Mouse (Mus musculus) ovary, postnatal 10 days (tissue): ENCODE measurements around the gene Gse1.

Source experiments
- DNase-seq: peaks from one replicate; pipeline ENCODE4 v3.0.0; 2022; ENCODE audit warnings: low spot score

Gse1 gene

DNA sequence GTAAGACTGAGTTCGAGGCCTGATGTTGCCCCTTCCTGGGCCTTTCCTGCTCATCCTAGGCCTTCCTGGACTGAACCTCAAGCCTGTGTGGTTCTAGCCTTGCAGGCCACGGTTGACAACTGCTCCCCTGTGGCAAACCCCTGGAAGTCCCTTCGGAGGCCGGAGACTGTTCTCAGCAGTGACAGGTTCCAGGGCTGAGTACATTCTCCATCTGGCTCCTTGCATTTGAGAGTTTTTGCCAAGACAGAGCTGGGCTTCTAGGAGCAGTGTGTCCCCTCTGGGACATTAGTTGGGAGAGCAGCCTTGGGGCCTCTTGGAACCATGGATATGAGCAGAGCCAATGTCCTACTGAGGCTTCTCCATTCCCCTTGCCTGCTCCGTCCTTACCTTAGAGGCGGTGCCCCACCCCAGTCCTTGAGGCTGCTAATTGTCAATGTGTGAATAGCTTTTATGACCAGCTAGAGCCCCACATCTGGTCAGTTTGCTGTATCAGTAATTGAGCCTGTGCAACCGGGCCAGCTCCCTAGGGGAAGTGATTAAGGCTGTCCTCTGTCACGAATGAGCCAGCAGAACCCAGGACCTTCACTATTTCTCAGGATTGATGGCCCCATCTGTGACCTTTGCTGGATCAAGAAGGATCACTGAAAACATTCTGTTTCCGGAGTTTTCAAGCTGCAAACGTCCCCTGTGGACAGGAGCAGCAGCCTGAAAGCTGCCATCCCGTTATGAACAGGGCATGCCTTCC is 289.6 kb downstream of the Gse1 start:
- DNase-seq = no peak

DNA sequence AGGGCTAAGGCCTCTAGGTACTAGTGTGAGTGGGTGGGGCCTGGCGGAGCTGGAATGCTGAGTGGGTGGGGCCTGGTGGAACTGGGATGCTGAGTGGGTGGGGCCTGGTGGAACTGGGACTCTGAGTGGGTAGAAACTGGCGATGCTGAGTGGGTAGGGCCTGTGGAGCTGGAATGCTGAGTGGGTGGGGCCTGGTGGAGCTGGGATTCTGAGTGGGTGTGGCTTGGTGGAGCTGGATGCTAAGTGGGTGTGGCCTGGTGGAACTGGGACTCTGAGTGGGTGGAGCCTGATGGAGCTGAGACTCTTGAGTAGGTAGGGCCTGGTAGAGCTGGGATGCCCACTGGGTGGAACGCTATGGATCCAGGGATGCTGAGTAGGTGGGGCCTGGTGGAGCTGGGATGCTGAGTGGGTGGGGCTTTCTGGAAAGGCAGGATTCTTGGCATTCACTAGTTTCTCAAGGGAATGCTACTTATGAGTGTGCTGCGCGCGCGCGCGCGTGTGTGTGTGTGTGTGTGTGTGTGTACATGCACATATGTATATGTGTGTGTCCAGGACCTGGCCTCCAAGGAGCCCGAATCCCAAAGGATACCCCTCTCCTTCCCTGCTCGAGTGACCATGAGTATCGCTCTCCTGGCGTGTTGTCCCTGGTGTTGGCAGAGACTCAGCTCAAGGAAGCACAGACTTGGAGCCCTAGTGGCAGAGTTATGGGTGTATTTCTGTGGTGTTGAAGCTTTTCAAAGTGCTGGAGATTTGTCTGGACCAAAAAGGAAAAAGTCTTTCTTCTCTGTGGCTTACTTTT is 290.7 kb downstream of the Gse1 start:
- no peak for DNase-seq

DNA sequence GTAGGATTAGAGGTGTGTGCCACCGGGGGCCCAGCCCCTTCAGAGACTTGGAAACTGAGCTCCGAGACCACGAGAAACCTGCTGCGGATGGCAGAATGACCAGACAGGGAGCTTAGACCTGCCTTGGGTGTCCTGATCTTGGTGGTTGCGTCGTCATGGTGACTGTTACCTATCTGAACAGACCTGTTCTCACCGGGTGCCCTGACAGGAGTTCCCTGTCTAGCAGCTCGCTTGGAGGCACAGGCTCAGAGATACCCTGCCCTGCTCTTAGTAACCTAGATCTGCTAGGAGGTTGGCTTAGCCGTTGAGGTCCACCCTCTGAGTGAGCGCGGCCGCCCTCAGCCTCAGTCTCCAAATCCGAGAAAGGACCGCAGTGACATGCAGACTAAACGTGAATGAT is 292.0 kb downstream of the Gse1 start:
- DNase-seq = no peak

DNA sequence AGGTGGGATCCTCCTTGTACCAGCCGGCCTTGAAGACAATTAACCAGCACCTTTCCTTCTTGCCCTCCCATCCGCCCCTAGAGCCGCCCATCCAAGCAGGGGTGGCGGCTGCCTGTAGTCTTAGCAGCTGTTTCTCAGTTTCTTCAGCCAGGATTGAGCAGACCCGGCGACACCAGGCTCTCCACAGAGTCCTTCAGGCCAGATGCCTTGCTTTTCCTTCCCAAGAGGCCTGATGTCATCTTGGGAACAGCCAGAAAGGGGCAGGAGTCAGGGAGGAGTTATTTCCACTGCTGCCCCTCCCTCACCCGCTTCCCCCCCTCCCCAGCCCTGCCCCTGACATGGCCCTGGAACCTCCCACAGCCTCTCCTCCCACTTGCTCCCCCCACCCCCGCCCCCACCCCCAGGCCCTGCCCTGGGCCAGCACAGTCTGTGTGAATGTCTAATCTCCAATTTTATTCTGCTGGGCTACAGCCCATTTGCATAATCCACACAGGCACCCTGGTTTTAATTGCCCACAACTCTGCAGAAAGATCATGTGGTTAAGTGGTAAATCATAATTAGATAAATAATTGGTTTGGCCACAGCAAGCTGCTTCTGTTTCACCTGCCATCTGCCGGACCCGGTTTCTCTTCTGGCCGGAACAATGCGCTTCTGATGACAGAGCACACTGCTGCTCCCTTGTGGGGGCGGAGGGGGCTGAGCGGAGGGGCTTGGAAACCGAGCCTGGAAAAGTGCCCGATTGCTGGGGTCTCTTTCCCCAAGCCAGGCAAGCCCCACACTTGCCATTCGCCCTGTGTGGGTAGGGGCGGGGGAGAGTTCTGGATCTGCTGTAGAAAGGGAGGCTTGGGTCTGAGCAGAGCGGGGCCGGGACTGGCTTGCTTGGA is 292.7 kb downstream of the Gse1 start:
- DNase-seq = no peak

DNA sequence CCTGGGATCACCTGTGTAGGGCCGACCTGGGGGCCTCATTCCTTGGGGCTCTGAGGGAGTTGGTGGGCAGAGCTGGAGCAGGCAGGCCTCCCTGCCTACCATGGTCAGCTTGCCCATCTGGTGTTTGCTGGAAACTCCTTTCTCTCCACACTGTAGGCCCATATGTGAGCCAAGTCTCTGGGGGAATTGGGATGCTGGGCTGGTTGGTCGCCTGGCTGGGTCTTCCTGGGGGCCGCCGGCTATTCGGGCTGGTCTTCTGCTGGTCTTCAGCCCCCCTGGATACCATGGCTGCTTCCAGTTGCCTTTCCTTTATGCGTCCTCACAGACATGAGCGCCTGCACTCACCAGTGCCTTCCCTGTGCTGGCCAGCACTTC is 293.3 kb downstream of the Gse1 start:
- no peak for DNase-seq

DNA sequence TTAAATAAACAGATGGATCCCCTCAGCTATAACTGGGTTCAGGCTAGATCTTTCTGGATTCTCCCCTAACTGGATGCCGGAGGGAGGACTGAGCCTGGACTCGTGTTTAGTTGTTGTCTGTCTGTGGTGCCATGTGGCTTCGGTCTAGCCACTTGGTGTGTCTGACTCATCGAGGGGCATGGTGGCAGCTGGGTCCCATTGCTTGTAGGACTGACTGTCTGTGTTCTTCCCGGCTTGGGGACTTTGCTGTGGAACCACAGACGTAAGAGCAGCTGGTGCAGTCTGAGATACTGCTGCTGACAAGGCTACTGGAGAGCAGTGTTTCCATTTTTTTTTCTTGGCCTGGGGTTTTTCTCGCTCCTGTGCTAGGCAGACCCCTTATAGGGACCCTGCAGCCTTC is 295.4 kb downstream of the Gse1 start:
- DNase-seq = no peak

DNA sequence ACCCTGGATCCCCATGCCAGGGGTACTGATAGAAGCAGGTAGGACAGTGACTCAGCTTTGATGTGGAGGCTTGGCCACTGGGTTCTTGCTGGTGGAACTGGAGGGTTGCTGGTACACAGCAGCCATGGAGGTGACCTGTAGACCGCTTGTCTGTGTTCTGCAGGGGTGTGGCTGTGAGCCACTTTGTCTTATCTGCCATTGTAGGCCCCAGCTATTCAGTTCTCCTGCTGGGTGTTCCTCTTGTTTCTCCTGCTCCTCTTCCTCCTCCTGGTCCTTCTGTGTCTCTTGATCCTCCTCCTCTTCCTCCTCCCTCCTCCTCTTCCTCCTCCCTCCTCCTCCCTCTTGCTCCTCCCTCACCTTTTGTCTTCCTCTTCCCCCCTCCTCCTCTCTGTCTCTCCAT is 296.9 kb downstream of the Gse1 start:
- DNase-seq = no peak

DNA sequence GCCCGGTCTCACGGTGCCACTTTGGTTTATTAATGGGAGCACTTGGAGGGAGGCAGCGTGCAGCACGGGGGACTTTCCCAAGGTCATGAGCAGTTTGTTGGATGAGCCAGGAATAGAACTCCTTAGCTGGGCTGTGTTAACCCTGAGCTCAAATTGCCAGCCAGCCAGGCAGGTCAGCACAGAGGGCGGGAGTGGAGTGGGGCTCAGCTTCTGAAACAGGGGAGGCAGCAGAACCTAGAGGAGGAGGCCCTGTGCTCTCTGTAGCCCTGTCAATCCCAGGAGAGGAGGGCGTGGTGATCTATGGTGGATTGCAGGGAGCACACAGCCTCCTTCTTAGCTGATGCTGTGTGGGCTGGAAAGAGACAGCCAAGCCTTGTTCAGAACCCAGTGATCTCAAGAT is 297.6 kb downstream of the Gse1 start:
- no peak for DNase-seq

DNA sequence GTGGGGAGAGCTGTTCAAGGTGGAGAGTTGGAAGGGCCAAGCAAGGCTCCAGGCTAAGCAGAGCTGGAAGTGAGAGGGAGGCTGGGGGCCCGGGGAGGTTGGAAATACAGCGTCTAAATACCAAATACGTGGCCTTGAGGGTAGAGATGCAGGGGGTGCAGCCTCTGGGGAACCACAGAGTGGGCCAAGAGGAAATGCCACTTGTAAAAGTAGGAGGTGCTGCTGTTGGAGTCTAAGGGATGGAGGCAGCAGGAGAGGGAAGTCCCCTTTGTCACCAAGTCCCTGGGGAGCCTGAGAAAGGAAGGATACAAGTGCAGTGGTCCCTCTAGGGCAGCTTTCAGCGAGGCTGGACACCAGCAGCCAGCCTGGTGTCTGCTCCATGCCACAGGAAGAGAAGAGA is 298.3 kb downstream of the Gse1 start:
- DNase-seq = no peak

DNA sequence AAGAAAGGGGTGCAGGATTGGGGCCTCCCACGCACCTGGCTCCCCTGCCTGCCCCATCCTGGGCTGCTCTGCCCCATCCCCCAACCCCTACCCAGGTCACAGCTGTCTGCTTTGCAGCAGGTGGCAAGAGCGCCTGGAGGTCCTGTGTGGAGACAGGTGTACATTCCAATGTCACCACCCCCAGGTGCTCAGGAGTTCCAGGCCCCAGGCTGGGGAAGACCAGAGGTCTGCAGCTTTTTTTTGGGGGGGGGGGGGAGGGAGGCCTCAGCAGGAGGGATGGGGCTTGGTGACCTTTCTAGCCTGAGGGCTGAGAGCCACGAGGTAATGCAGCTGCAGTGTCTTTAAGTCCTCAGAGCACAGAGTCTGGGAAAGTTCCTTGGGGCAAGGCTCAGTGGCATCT is 300.1 kb downstream of the Gse1 start:
- DNase-seq = no peak

DNA sequence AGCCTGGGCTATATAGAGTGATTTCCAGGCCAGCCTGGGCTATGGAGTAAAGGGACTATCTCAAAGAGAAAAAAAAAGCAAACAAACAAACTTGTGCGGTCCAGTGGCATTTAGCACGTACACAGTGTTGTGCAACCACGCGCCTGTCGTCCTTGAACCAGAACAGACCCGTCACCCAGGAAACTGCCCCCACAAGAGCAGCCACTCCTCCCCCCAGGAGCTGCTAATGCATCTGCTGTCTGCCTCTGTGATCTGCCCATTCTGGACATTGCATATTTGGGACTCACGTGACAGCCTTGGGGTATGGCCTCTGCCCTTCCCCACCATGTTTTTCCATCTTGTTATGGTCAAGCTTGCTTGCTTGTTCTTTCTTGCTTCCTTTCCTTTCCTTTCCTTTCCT is 301.0 kb downstream of the Gse1 start:
- DNase-seq = no peak

DNA sequence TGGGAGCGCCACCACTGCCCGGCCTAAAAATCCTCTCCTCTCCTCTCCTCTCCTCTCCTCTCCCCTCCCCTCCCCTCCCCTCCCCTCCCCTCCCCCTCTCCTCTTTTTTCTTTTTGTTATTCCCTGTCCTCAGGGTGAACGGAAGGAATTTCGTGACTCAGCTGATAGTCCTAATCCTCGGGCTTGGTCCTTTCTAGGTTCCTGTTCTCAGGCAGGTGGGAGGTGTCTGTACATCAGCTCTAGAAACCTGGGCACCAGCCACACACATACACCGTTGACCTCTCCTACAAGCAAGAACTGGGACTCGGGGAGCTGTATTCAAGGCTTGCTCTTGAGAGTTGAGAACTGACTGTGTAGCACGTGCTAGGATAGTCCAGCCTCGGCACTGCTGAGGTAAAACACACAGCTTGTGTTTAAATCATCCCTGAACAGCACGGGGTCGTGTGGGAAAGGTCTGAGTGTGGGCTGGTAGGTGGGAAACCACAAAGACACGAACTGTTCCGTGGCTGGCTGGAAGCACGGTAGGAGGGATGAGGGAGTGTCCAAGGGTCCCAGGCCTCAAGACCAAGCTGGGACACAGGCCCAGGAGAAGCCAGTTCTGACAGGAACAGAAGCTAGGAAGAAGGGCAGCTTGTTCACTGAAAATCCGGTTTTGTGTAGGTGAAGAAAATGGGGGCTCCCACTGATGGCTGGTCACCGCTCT is 302.8 kb downstream of the Gse1 start:
- DNase-seq = no peak

DNA sequence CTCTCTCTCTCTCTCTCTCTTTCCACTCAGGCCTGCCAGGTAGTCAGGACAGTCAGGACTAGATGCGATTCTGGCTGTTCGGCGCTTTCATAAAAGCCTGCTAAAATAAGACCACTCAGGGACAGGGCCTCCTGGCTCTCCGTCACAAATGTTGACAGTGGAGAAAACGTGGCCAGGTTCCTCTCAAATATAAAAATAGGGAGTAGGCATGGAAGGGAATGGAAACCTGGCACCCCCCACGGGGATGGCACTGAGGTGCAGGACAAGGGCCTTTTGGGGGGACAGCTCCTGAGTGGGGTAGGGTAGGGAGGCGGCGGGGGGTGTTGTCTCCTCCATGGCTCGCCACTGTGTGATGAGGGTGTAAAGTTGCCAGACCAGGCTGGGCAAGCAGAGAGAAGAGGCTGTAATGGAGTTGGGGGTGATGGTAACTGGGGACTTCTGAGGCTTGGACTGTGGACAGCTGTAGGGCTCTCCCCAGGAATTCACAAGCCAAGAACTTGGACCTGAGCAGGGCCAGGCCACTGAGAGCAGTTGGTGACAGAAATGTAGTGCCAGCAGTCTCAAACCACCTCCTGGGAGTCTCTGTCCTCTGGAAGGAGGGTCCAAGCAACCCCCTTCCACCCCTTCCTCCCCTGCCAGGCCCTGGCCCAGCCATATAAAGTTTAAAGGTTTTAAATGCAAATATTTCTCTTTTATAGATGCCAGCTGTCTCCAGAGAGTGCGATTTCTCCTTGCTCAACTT is 303.7 kb downstream of the Gse1 start:
- no peak for DNase-seq

DNA sequence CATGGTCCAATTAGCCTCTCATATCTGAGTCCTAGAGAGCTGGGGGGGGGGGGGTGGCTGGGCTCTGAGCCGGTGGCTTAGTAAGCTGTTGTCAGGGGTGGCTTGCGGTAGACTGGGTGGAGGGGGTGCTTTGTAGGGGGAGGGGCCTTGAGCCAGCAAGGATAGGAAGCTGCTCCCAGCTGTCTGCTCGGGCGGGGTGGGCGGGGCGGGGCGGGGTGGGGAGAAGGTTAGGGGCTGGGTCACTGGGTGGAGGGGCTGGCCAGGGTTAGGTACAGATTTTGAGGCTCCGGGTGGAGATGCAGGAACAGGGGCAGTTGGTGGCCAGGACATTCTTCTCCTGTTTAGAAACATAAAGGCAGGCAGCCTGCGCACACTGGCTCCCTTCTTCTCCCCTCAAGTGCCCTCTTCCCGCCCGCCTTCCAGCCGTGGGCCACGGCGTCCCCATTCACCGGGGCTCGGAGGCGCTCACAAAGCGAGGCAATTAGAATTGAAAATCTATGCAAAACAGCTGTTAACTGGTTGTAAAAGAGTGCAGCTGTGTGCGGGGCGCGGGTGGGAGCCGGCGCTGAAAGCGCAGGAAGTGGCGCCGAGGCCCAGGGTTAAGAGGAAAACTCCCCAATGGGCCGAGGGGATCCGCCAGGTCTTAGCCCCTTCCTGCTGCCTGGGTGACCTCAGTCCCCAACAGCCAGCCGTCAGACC is 304.4 kb downstream of the Gse1 start:
- no peak for DNase-seq

DNA sequence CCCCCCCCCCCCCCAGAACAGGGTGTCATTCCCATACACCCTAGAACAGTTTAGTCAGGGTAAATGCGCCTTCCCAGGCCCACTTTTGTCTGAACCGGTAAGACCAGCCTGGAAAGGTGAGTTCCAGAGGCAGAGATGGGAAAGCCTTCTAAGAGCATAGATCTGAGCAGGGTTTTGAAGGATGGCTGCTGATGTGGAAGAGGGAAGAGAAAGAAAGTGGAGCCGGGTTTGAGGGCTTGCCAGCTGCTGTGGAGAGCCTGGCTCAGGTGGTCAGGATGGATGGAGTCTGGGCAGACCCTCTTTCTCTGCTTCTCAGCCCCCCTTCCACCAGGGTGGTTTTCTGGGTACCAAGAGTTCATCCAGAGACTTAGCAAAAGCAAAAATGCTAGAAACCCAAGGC is 305.1 kb downstream of the Gse1 start:
- DNase-seq = no peak

DNA sequence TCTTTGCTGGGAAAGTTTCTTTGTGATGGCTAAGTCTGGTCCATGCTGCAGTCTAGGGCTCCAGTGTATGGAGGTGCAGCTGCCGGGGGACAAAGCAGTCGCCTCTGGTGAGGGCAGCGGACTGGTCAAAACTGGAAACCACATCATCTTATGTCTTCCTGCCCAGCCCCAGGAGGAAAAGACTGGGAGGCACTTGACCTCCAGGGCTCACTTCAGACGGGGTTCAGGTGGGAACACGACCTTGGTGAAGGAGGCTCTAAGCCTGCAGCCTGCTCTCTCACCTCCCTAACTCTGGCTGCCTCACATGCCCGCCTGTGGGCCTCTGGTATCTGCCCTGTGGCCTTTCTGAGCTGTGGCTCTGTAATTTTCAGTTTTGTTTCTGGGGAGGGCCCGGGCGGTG is 305.8 kb downstream of the Gse1 start:
- no peak for DNase-seq

DNA sequence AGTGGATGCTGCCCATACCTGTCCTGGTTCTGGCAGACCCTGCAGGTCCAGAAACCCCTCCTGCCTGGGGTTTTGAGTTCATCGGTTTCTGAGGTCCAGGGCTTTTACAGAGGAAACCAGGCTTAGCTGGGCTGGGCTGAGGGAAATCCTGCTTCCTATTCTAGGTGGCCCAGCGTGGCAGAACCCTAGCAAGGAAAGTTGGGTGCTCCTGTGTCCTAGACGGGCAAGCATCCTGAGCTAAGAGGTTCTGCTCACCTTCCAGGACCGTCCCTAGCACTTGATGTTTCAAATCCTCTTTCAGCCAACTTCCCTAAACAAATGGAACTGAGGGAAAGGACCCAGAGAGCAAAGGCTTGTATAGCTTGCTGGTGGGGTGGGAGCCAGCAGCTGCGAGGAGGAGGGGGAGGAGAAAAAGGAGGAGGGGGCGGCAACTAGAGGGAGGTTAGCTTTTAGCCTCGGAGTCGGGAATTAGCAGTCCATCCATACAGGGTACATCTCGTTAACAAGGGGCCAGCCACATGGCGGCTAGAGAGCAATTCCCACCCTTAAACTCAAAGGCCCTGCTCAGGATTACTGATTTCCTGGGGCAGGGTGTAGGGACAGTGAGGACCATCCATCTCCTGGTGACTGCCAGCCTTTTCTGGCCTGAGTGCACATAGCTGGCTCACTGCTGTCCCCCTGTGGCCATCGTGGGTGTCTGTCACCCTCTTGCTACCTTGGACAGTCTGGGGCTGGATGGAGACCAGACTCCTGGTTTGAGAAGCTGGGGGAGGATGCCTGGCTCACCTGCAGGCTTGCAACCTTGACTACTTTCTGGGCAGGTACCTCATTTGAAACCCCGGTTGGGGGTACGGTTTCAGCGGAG is 306.5 kb downstream of the Gse1 start:
- peak; percentile 62 for DNase-seq

DNA sequence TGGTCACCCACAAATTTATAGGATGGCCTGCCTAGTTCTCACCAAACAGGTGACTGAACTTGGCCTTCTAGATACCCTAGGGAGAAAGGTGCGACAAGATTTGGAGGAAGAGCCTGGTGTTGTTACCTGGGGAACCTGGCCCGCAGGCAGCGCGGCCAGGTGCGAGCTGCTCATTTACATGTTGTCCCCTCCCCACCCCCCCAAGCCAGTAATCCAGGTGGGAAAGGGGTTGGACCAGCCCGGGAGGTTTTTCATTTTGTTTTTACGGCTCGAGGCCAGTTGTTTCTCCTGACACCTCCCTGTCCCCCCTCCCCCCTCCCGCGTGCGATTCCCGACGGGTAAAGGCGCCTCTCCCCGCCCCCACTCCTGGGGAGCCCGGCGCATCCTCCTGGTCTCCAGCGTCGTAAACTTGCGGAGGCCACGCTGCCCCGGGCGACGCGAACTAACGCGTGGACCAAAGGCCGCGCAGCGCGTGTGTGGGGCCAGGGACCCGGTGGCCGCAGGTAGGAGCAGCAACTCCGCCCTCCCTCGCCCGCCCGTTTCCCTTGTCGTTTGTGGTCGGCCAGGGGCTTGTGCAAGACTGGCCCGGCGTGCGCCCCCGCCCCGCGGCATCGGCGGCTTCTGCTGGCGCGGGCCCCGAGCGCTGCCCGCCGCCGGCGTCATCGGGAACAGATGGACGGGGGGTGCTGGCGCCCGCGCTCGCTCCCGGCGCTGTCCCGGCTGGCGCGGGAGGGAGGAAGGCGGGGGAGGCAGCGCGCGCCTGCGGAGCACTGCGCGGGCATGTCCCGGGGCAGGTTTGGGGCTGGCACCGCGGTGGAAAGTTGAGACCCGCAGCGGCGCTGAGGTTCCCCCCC is 307.4 kb downstream of the Gse1 start:
- no peak for DNase-seq
